Mouse (Mus musculus): ENCODE measurements around the gene Trnt1.

Trnt1 gene

DNA sequence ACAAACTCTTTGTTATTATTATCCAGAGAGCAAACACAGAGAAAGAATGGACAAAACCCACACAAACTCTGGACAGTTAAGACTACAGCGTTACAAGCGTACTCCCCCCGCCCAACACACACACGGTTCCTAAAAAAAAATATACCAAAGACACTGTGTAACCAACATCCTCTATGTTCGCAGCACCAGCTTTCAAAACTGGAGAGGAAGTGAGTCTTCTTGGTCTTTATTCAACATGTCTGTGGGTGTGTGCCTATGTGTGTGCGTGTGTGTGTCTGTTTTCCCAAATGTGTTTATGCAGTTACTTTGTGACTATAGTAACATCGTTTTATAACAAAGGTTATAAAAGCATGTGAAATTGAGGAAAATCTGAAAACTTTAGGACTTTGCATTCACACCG is 22.5 kb downstream of the Trnt1 start:
- no peak for DNase-seq

GRCm38 (mm10) chr6:106792486-106792885 is 23.6 kb downstream of the Trnt1 start:
- no peak for DNase-seq

- DNase-seq: no peak
Observed at GRCm38 (mm10) chr6:106793088-106793487, 24.2 kb downstream of the Trnt1 start.

DNA sequence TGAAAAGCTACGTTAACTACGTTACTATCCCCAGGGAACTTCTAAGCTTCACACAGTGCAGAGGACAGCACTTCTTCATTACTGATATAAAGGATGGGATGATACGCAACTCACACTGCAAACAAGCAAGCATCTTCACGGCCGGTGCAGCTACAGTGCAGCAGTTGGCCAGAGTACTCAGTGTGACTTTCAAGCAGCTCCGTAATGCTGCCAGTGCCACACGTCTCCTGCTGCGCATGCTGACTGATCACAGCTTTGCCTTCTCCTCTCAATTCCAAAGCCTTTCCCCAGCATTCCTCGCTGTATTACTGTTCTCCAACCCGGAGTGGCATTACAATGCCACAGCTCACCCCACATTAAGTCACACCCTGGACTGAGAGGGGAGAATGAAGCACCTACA is 24.7 kb downstream of the Trnt1 start:
- no peak for DNase-seq

GRCm38 (mm10) chr6:106794094-106794814 is 25.3 kb downstream of the Trnt1 start:
- DNase-seq: peak; percentile 19

- peak; percentile 91 for DNase-seq
Observed at GRCm38 (mm10) chr6:106799333-106800226, 30.7 kb downstream of the Trnt1 start, which contains the start of gene Crbn. TSS of gene Crbn (minus strand) at chr6:106800077.

DNA sequence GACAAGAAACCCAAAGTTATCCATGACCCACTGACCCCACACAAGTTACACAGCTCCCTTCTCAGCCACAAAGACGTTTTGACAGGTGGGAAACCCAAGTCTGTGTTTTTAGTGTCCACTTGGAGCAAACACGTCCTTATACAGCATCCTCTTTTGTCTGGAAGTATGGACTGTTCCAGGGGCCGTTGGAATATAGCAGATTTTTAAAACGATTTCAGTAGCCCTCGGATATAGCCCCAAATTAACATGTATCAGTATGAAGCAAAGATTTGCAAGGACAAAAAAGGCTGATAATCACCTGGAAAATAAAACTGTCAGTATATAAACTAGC is 31.3 kb downstream of the Trnt1 start:
- no peak for DNase-seq

DNA sequence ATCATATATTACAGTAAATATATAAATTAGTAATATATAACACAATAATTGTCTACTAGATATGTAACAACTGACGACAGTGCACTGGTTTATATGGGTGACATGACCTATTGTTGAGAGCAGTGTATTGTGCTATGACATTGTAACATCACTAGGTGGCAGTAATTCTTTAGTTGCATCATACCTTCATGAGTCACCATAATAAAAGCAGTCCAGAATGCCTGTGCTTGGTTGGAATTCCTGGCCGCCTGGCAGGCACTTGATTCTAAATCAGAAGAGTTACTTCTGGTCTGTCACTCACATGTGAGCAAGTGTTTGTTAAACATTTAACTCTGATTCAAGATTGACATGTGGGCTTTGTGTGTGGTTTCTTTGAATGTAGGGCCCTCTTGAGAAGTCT is 36.0 kb downstream of the Trnt1 start:
- peak; percentile 64 for DNase-seq

DNA sequence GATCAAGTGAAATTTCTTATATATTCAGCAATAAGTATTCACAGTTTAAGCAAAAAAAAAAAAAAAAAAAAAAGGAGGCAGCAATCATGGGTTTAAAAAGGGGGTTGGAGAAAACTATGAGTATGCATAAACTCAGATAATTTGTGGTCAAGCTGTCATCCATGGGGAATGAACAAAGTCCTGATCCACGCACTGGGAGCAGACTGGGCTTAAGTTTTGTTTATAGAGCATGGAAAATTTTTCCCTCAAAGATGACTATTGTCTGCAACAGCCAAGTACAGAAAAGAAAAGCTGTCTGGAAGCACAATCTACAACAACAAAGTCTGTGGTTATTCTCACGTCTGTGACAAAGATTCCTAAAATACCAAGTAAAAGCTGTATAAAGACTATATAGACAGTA is 40.2 kb downstream of the Trnt1 start:
- DNase-seq: no peak

GRCm38 (mm10) chr6:106810686-106811085 is 41.8 kb downstream of the Trnt1 start:
- peak; percentile 76 for DNase-seq

DNA sequence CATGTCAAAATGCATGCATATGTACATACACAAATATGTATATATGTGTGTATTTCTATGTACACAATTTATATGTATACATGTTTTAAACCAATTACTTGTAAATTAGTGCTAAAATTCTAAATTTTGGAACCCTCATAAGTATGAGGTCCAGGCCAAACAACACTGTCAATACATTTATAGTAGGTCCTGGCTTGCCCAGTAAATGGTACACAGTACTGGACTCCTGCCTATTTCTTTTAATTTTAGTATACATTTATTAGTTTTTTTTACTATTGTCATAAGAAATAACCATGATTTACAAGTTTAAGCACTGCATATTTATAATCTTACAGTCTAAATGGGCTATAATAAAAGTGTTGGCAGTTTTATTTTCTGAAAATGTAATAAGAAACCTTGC is 50.3 kb downstream of the Trnt1 start:
- no peak for DNase-seq

- DNase-seq: no peak
Observed at GRCm38 (mm10) chr6:106819906-106820305, 51.0 kb downstream of the Trnt1 start.

DNA sequence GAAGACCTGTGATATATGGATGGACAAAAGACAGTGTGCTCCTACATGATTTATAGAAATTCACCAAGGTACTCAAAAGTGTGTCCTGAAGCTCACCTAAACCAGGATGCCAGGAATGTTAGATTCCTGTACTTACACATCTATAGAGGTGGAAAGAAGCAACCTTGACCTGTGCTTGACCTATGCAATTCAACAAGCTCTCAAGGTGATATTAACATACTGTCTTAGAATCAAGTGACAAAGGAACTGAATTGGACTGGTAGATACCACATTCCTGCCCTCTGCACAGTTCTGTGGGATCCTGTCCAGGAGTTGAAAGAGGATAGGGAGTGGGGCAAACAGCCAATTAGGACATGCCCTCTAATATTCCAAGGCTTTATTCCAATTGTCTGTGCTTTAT is 51.6 kb downstream of the Trnt1 start:
- no peak for DNase-seq

GRCm38 (mm10) chr6:106822329-106822728 is 53.4 kb downstream of the Trnt1 start:
- DNase-seq: peak; percentile 41
